Mouse (Mus musculus): ENCODE data around the gene Higd1a.

GRCm38 (mm10) chr9:121815183-121815582 lies 43.0 kb downstream of the Higd1a start:
- TF ChIP-seq CTCF (IDR thresholded peaks at IDR 0.05; ENCODE audit: borderline replicate concordance, insufficient read depth, low read depth, low read length) (no peak), POLR2A (IDR thresholded peaks at IDR 0.05; ENCODE audit: borderline replicate concordance, insufficient read depth, low read length) (no peak)
